Mouse (Mus musculus): Measurements from ENCODE around the gene Hpn. TPM values are rescaled to one million over a fixed set of nuclear protein-coding genes. Genes with fewer than 3 reads are reported as not detected.

Gene Hpn
- polyA plus RNA-seq, 1 experiment from 2014 or later: 2.0 TPM

DNA sequence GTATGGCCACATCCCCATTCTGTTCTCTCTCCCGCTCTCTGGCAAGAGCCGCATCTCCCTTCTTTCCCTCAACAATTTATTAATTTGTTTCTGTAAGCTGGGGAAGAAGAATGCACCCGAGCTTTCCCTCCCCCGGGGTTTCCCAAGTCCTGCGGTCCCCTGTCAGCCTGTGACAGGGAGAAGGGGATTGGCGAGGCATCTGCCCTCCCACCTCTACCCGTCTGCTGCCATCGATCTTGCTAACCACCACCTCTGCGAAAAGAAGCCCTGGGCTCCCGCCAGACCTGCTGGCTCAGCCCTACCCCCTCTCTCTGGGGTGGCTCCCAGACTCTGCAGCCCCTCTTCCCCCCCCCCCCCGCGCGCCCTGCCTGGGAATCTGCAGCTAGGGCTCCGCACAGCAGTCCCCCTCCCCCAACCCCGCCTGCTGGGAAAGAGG, 65.2 kb downstream of the Hpn start:
- peak overlapping the region; percentile 34 for H3K4me2 ChIP-seq (ENCODE audit: low read length)
- H3K9ac ChIP-seq (ENCODE audit: low read length): no peak overlapping the region
- H3K36me3 ChIP-seq (ENCODE audit: control insufficient read depth, insufficient read depth, low read length): no peaks in the 10 kb centered on the region
- H3K27ac ChIP-seq (replicated peaks in 1 of 2; ENCODE audit: control insufficient read depth in 1 of 2, insufficient read depth in 1 of 2, low read depth in 2 of 2, low read length in 2 of 2): no peak overlapping the region
- no peaks in the 10 kb centered on the region for H3K9me3 ChIP-seq (ENCODE audit: control insufficient read depth, low read length)
- 5% methylated on average over 14 of the region's 15 CpGs for WGBS
- H3K27me3 ChIP-seq (ENCODE audit: control insufficient read depth, insufficient read depth, low read length): peaks cover 41% of the 10 kb centered on the region
- no peak for ATAC-seq (ENCODE audit: insufficient number of reproducible peaks, insufficient read depth, low FRiP score, low read depth)
- peaks cover 31 to 47% of the 10 kb centered on the region in 2 experiments for H3K4me1 ChIP-seq (ENCODE audit: control insufficient read depth in 2 of 2, insufficient read depth in 2 of 2, low read length in 2 of 2)
- no peak overlapping the region for H3K4me3 ChIP-seq (ENCODE audit: control insufficient read depth in 1 of 2, insufficient read depth in 1 of 2, low read depth in 1 of 2, low read length in 2 of 2)

GRCm38 (mm10) chr7:31049135-31049845, 65.8 kb downstream of the Hpn start:
- H3K4me2 ChIP-seq (ENCODE audit: low read length): no peak overlapping the region; the same call in 1 of the 2 replicates
- H3K4me3 ChIP-seq (ENCODE audit: control insufficient read depth in 1 of 2, insufficient read depth in 1 of 2, low read depth in 1 of 2, low read length in 2 of 2): no peak overlapping the region
- no peak overlapping the region for H3K9ac ChIP-seq (ENCODE audit: low read length)
- 29% methylated on average over 5 of the region's 5 CpGs for WGBS
- H3K36me3 ChIP-seq (ENCODE audit: control insufficient read depth, insufficient read depth, low read length): no peaks in the 10 kb centered on the region
- H3K27ac ChIP-seq (replicated peaks in 1 of 2; ENCODE audit: control insufficient read depth in 1 of 2, insufficient read depth in 1 of 2, low read depth in 2 of 2, low read length in 2 of 2): no peak overlapping the region
- H3K4me1 ChIP-seq (ENCODE audit: control insufficient read depth in 2 of 2, insufficient read depth in 2 of 2, low read length in 2 of 2): peaks cover 29 to 47% of the 10 kb centered on the region in 2 experiments
- no peak for ATAC-seq (ENCODE audit: insufficient number of reproducible peaks, insufficient read depth, low FRiP score, low read depth)
- peaks cover 47% of the 10 kb centered on the region for H3K27me3 ChIP-seq (ENCODE audit: control insufficient read depth, insufficient read depth, low read length)
- H3K9me3 ChIP-seq (ENCODE audit: control insufficient read depth, low read length): no peaks in the 10 kb centered on the region

Other genes starting within 250 kb of the Hpn start
- gene Cd22, start 234.9 kb downstream of the Hpn start, polyA plus RNA-seq (2014; fragmentation: Nextera tagmentation; extraction: Ambion mirVana): 0.16 TPM in 1 of 2 replicates, not detected in the other
- gene Mag, start 200.4 kb downstream of the Hpn start, polyA plus RNA-seq (2014; fragmentation: Nextera tagmentation; extraction: Ambion mirVana): 0.15 TPM in 1 of 2 replicates, not detected in the other
- not detected in 2 replicates for gene Hamp2, start 190.6 kb downstream of the Hpn start, polyA plus RNA-seq (2014; fragmentation: Nextera tagmentation; extraction: Ambion mirVana)
- not detected in 2 replicates for gene Hamp, start 171.3 kb downstream of the Hpn start, polyA plus RNA-seq (2014; fragmentation: Nextera tagmentation; extraction: Ambion mirVana)
- 17.2 and 19.6 TPM in 2 replicates for gene Usf2, start 158.5 kb downstream of the Hpn start, polyA plus RNA-seq (2014; fragmentation: Nextera tagmentation; extraction: Ambion mirVana)
- 6.1 and 6.7 TPM in 2 replicates for gene Lsr, start 141.8 kb downstream of the Hpn start, polyA plus RNA-seq (2014; fragmentation: Nextera tagmentation; extraction: Ambion mirVana)
- 0.30 and 0.89 TPM in 2 replicates for gene Fam187b, start 141.5 kb downstream of the Hpn start, polyA plus RNA-seq (2014; fragmentation: Nextera tagmentation; extraction: Ambion mirVana)
- 34.3 and 36.1 TPM in 2 replicates for gene Fxyd5, start 72.8 kb downstream of the Hpn start, polyA plus RNA-seq (2014; fragmentation: Nextera tagmentation; extraction: Ambion mirVana)
- gene Fxyd7, start 63.8 kb downstream of the Hpn start, polyA plus RNA-seq (2014; fragmentation: Nextera tagmentation; extraction: Ambion mirVana): 1.6 and 1.9 TPM in 2 replicates
- 1,215 and 1,293 TPM in 2 replicates for gene Fxyd1, start 58.1 kb downstream of the Hpn start, polyA plus RNA-seq (2014; fragmentation: Nextera tagmentation; extraction: Ambion mirVana)
- gene Lgi4, start 55.9 kb downstream of the Hpn start, polyA plus RNA-seq (2014; fragmentation: Nextera tagmentation; extraction: Ambion mirVana): not detected in 2 replicates
- 0.58 and 0.82 TPM in 2 replicates for gene Fxyd3, start 38.6 kb downstream of the Hpn start, polyA plus RNA-seq (2014; fragmentation: Nextera tagmentation; extraction: Ambion mirVana)
- 3.4 and 3.7 TPM in 2 replicates for gene Scn1b, start 11.7 kb upstream of the Hpn start, polyA plus RNA-seq (2014; fragmentation: Nextera tagmentation; extraction: Ambion mirVana)
- gene Gramd1a, start 40.6 kb upstream of the Hpn start, polyA plus RNA-seq (2014; fragmentation: Nextera tagmentation; extraction: Ambion mirVana): 45.9 and 51.4 TPM in 2 replicates
- gene Scgb2b2, start 175.2 kb upstream of the Hpn start, polyA plus RNA-seq (2014; fragmentation: Nextera tagmentation; extraction: Ambion mirVana): not detected in 2 replicates
- not detected in 2 replicates for gene Scgb1b2, start 176.5 kb upstream of the Hpn start, polyA plus RNA-seq (2014; fragmentation: Nextera tagmentation; extraction: Ambion mirVana)
- not detected in 2 replicates for gene Scgb2b3, start 246.8 kb upstream of the Hpn start, polyA plus RNA-seq (2014; fragmentation: Nextera tagmentation; extraction: Ambion mirVana)